Mouse (Mus musculus) kidney, embryonic 14.5 days (tissue): ENCODE data around the gene Cdkal1. TPM values are rescaled to one million over a fixed set of nuclear protein-coding genes. Genes with fewer than 3 reads are reported as not detected.

Source experiments
- ATAC-seq: fragments of 200-750 bp; cut with Nextera tagmentation; 2 replicates; pipeline ENCODE4 v1.8.0; 2017; ENCODE audit warnings: moderate number of reproducible peaks, mild to moderate bottlenecking, moderate TSS enrichment, moderate library complexity; ENCODE audit not compliant: low FRiP score, low TSS enrichment
- H3K27ac ChIP-seq: fragments of 300-500 bp; sonication (generic); 2 replicates; pipeline ENCODE4 v1.5.1; 2014; ENCODE audit warnings: low read depth, mild to moderate bottlenecking, low read length, moderate library complexity, mixed read lengths
- H3K27me3 ChIP-seq: fragments of 300-500 bp; sonication (generic); 2 replicates; pipeline ENCODE4 v1.6.1; 2014; ENCODE audit warnings: mild to moderate bottlenecking, low read length; ENCODE audit not compliant: control insufficient read depth, insufficient read depth
- H3K36me3 ChIP-seq: fragments of 300-500 bp; sonication (generic); 2 replicates; pipeline ENCODE4 v1.6.1; 2014; ENCODE audit warnings: low read length, mixed read lengths; ENCODE audit not compliant: control insufficient read depth, insufficient read depth
- H3K4me1 ChIP-seq: fragments of 300-500 bp; sonication (generic); 2 replicates; pipeline ENCODE4 v1.6.1; 2014; ENCODE audit warnings: low read length, mixed read lengths; ENCODE audit not compliant: control insufficient read depth, insufficient read depth
- H3K4me2 ChIP-seq: fragments of 300-500 bp; sonication (generic); replicated peaks from 2 replicates; pipeline ENCODE4 v1.6.1; 2014; ENCODE audit warnings: low read depth, mild to moderate bottlenecking, low read length
- H3K4me3 ChIP-seq: fragments of 300-500 bp; sonication (generic); 2 replicates; pipeline ENCODE4 v1.5.1; 2014; ENCODE audit warnings: mild to moderate bottlenecking, low read length
- H3K9ac ChIP-seq: fragments of 300-500 bp; sonication (generic); 2 replicates; pipeline ENCODE4 v1.6.1; 2014; ENCODE audit warnings: low read depth, mild to moderate bottlenecking, low read length, moderate library complexity
- H3K9me3 ChIP-seq: fragments of 300-500 bp; sonication (generic); 2 replicates; pipeline ENCODE4 v1.6.1; 2016; ENCODE audit warnings: low read length; ENCODE audit not compliant: control insufficient read depth
- WGBS: fragments of 180-500 bp; shearing (Covaris S2); extraction: QIAGEN DNeasy Blood & Tissue Kit; methylation state at CpG from one replicate; pipeline ENCODE4 v1.1.7; 2014; 5-methylcytosine and 5-hydroxymethylcytosine counted together
- polyA plus RNA-seq: library from polyadenylated mRNA; unstranded; fragments of >200 nt; fragmentation: Nextera tagmentation; extraction: Ambion mirVana; gene quantifications from 2 replicates; pipeline ENCODE4 v1.2.1, GENCODE M21; 2014

Cdkal1 gene
- polyA plus RNA-seq: 29.6 and 35.9 TPM in 2 replicates

- Histone ChIP-seq H3K9me3 (no peaks in the 10 kb centered on the region), H3K9ac (peak within 1 kb of the TSS; percentile 72), H3K4me2 (peak within 1 kb of the TSS; percentile 48), H3K4me3 (peak within 1 kb of the TSS; percentile 88), H3K4me1 (no peaks in the 10 kb centered on the region; the same call in 1 of the 2 replicates), H3K27ac (peak within 1 kb of the TSS; percentile 92), H3K27me3 (no peaks in the 10 kb centered on the region), H3K36me3 (no peaks in the 10 kb centered on the region; the same call in 1 of the 2 replicates)
- WGBS: under 1% methylated on average over 33 of the region's 33 CpGs
- ATAC-seq: peak; percentile 89
Measured at GRCm38 (mm10) chr13:29855281-29856031, at the start of gene Cdkal1. TSS of gene Cdkal1 (minus strand) at chr13:29855674.

- H3K27me3 ChIP-seq: no peaks in the 10 kb centered on the region
- WGBS: 88% methylated on average over 1 of the region's 1 CpGs
- H3K4me1 ChIP-seq: no peaks in the 10 kb centered on the region
- peaks cover 25% of the 10 kb centered on the region; the same call in 1 of the 2 replicates for H3K36me3 ChIP-seq
- ATAC-seq: no peak
- H3K9me3 ChIP-seq: peaks cover 7% of the 10 kb centered on the region
- no peak overlapping the region for H3K4me2 ChIP-seq
- H3K9ac ChIP-seq: no peak overlapping the region
- no peak overlapping the region for H3K27ac ChIP-seq
- H3K4me3 ChIP-seq: no peak overlapping the region
Measured at GRCm38 (mm10) chr13:29903341-29903740, 47.9 kb upstream of the Cdkal1 start.

- Histone ChIP-seq H3K9me3 (peaks cover 7% of the 10 kb centered on the region), H3K4me2 (no peak overlapping the region), H3K9ac (no peak overlapping the region), H3K4me1 (no peaks in the 10 kb centered on the region), H3K27ac (no peak overlapping the region), H3K27me3 (no peaks in the 10 kb centered on the region), H3K36me3 (peaks cover 18% of the 10 kb centered on the region; the same call in 1 of the 2 replicates), H3K4me3 (no peak overlapping the region)
- WGBS: 86% methylated on average over 1 of the region's 1 CpGs
- ATAC-seq: no peak
Measured at GRCm38 (mm10) chr13:29902676-29903075, 47.2 kb upstream of the Cdkal1 start.

GRCm38 (mm10) chr13:29901641-29902040 is 46.2 kb upstream of the Cdkal1 start:
- Histone ChIP-seq H3K36me3 (peaks cover 8% of the 10 kb centered on the region; the same call in 1 of the 2 replicates), H3K9ac (no peak overlapping the region), H3K4me3 (no peak overlapping the region), H3K27me3 (no peaks in the 10 kb centered on the region), H3K9me3 (peaks cover 7% of the 10 kb centered on the region), H3K4me2 (no peak overlapping the region), H3K27ac (no peak overlapping the region), H3K4me1 (no peaks in the 10 kb centered on the region)
- 68% methylated on average over 4 of the region's 4 CpGs for WGBS
- ATAC-seq: no peak

GRCm38 (mm10) chr13:29866780-29867179 is 11.3 kb upstream of the Cdkal1 start:
- H3K27me3 ChIP-seq: no peaks in the 10 kb centered on the region
- H3K4me2 ChIP-seq: no peak overlapping the region
- ATAC-seq: no peak
- 77% methylated on average over 3 of the region's 3 CpGs for WGBS
- no peaks in the 10 kb centered on the region for H3K36me3 ChIP-seq
- no peaks in the 10 kb centered on the region for H3K4me1 ChIP-seq
- no peak overlapping the region for H3K27ac ChIP-seq
- no peak overlapping the region for H3K4me3 ChIP-seq
- no peak overlapping the region for H3K9ac ChIP-seq
- no peaks in the 10 kb centered on the region for H3K9me3 ChIP-seq

- H3K4me3 ChIP-seq: no peak overlapping the region
- H3K27me3 ChIP-seq: no peaks in the 10 kb centered on the region
- H3K27ac ChIP-seq: peak overlapping the region; percentile 11; the same call in 1 of the 2 replicates
- no peaks in the 10 kb centered on the region for H3K9me3 ChIP-seq
- no peak for ATAC-seq
- H3K9ac ChIP-seq: no peak overlapping the region
- 46% methylated on average over 6 of the region's 6 CpGs for WGBS
- no peak overlapping the region for H3K4me2 ChIP-seq
- no peaks in the 10 kb centered on the region for H3K4me1 ChIP-seq
- H3K36me3 ChIP-seq: no peaks in the 10 kb centered on the region
Measured at GRCm38 (mm10) chr13:29864331-29864730, 8.9 kb upstream of the Cdkal1 start.

GRCm38 (mm10) chr13:29860087-29860486 is 4.6 kb upstream of the Cdkal1 start:
- no peak for ATAC-seq
- Histone ChIP-seq H3K4me2 (no peak overlapping the region), H3K27ac (no peak overlapping the region), H3K36me3 (no peaks in the 10 kb centered on the region), H3K4me1 (no peaks in the 10 kb centered on the region), H3K4me3 (no peak overlapping the region), H3K9ac (no peak overlapping the region), H3K9me3 (no peaks in the 10 kb centered on the region), H3K27me3 (no peaks in the 10 kb centered on the region)
- WGBS: 78% methylated on average over 2 of the region's 2 CpGs

GRCm38 (mm10) chr13:29857436-29857835 is 2.0 kb upstream of the Cdkal1 start:
- H3K9me3 ChIP-seq: no peaks in the 10 kb centered on the region
- H3K4me3 ChIP-seq: no peak overlapping the region
- H3K27me3 ChIP-seq: no peaks in the 10 kb centered on the region
- H3K36me3 ChIP-seq: no peaks in the 10 kb centered on the region
- no peak overlapping the region for H3K27ac ChIP-seq
- no peak overlapping the region for H3K4me2 ChIP-seq
- WGBS: 18% methylated on average over 4 of the region's 4 CpGs
- ATAC-seq: peak; percentile 67; the same call in 1 of the 2 replicates
- no peaks in the 10 kb centered on the region; the same call in 1 of the 2 replicates for H3K4me1 ChIP-seq
- H3K9ac ChIP-seq: no peak overlapping the region

GRCm38 (mm10) chr13:29854876-29855275 is 598 bp downstream of the Cdkal1 start:
- H3K36me3 ChIP-seq: peaks cover 1% of the 10 kb centered on the region; the same call in 1 of the 2 replicates
- ATAC-seq: no peak
- peak overlapping the region; percentile 88 for H3K4me3 ChIP-seq
- H3K27me3 ChIP-seq: no peaks in the 10 kb centered on the region
- H3K27ac ChIP-seq: peak overlapping the region; percentile 92
- no peaks in the 10 kb centered on the region for H3K9me3 ChIP-seq
- H3K4me1 ChIP-seq: no peaks in the 10 kb centered on the region; the same call in 1 of the 2 replicates
- H3K9ac ChIP-seq: peak overlapping the region; percentile 72
- peak overlapping the region; percentile 48 for H3K4me2 ChIP-seq
- WGBS: 3% methylated on average over 5 of the region's 5 CpGs
